In the genomic region with DNA sequence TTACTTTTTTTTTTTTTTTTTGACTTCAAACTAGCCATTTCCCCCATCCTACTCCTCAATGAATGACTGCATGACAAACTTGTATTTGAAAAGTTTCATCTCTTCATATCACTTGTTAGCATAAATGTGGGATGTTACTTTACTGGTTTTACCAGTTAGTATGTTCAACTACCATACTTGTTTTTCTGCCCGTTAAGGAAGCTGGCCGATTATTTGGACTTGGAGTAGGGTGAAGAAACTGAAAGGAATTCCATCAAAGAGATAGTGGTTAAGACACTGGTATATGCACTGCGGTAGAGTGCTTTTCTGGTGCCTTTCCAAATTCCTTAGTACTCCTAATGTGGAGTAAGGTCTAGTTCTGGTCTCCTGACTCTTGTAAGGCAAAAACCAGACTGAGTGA, we compare ENCODE assay signal across 10 mouse cellular contexts. TPM values are rescaled to one million over a fixed set of nuclear protein-coding genes. Genes with fewer than 3 reads are reported as not detected.
DNase-seq lines count a peak whose midpoint lies in the region; ATAC-seq and TF ChIP-seq lines count a peak whose summit lies in the region.
"Had no signal": no experiment of that assay in that cellular context is flagged by ENCODE, and none has a peak within 500 bp of the region (broad histone marks: within the 10 kb centered on the region; RNA-seq: fewer than 3 reads in every experiment).

No protein-coding gene starts in this region.

- peaks cover 10% of the 10 kb centered on the region for H3K4me1 ChIP-seq in forebrain, embryonic 10.5 days
- H3K4me1 ChIP-seq in forebrain, embryonic 13.5 days = peaks cover 8% of the 10 kb centered on the region
- H3K4me1 ChIP-seq in kidney, embryonic 15.5 days = peaks cover 8% of the 10 kb centered on the region; the same call in 1 of the 2 replicates
- no peaks in the 10 kb centered on the region for H3K4me1 ChIP-seq in kidney, adult 2 months (ENCODE audit: control insufficient read depth, insufficient read depth, low read length)
- peaks cover 9% of the 10 kb centered on the region for H3K4me1 ChIP-seq in embryonic facial prominence, embryonic 10.5 days
- H3K4me1 ChIP-seq in midbrain, embryonic 11.5 days (ENCODE audit: control insufficient read depth, insufficient read depth, low read length) = no peaks in the 10 kb centered on the region; the same call in 1 of the 2 replicates
- H3K4me1 ChIP-seq: heart, embryonic 10.5 days had no signal

- H3K9me3 ChIP-seq in forebrain, embryonic 10.5 days = no peaks in the 10 kb centered on the region
- H3K9me3 ChIP-seq in forebrain, embryonic 13.5 days (replicated peaks) = no peaks in the 10 kb centered on the region
- no peaks in the 10 kb centered on the region for H3K9me3 ChIP-seq in kidney, embryonic 15.5 days (replicated peaks)
- no peaks in the 10 kb centered on the region for H3K9me3 ChIP-seq in embryonic facial prominence, embryonic 10.5 days
- H3K9me3 ChIP-seq in midbrain, embryonic 11.5 days (ENCODE audit: control insufficient read depth, low read length) = no peaks in the 10 kb centered on the region
- H3K9me3 ChIP-seq: heart, embryonic 10.5 days; megakaryocyte, embryonic 14.5 days had no signal

- H3K4me2 ChIP-seq in forebrain, embryonic 13.5 days = no peak overlapping the region
- peak overlapping the region; percentile 76 for H3K4me2 ChIP-seq in kidney, embryonic 15.5 days
- H3K4me2 ChIP-seq in midbrain, embryonic 11.5 days = no peak overlapping the region; the same call in 1 of the 2 replicates

- TF ChIP-seq CTCF in kidney, adult 2 months (conservative IDR thresholded peaks at IDR 0.05; ENCODE audit: insufficient read depth, insufficient read length, low read depth, low read length) = no peak

- no peak overlapping the region for H3K9ac ChIP-seq in forebrain, embryonic 13.5 days
- H3K9ac ChIP-seq in kidney, embryonic 15.5 days = no peak overlapping the region
- H3K9ac ChIP-seq in midbrain, embryonic 11.5 days (ENCODE audit: low read length) = no peak overlapping the region

- WGBS in forebrain, embryonic 10.5 days = 95% methylated on average over 3 of the region's 3 CpGs
- 92% methylated on average over 3 of the region's 3 CpGs for WGBS in forebrain, embryonic 13.5 days
- WGBS in kidney, embryonic 15.5 days = 84% methylated on average over 3 of the region's 3 CpGs
- 77% methylated on average over 3 of the region's 3 CpGs for WGBS in kidney, adult 2 months
- 87% methylated on average over 3 of the region's 3 CpGs for WGBS in embryonic facial prominence, embryonic 10.5 days
- WGBS in midbrain, embryonic 11.5 days = 89% methylated on average over 3 of the region's 3 CpGs

- ATAC-seq in forebrain, embryonic 13.5 days = no peak
- no peak for ATAC-seq in kidney, embryonic 15.5 days (replicated peaks; ENCODE audit: low FRiP score)
- ATAC-seq in midbrain, embryonic 11.5 days (ENCODE audit: low FRiP score) = no peak

- H3K27me3 ChIP-seq in forebrain, embryonic 10.5 days (ENCODE audit: poor library complexity, severe bottlenecking) = no peaks in the 10 kb centered on the region
- no peaks in the 10 kb centered on the region for H3K27me3 ChIP-seq in forebrain, embryonic 13.5 days
- no peaks in the 10 kb centered on the region for H3K27me3 ChIP-seq in kidney, embryonic 15.5 days
- H3K27me3 ChIP-seq in kidney, adult 2 months (replicated peaks; ENCODE audit: control insufficient read depth, insufficient read depth, low read length) = no peaks in the 10 kb centered on the region
- no peaks in the 10 kb centered on the region for H3K27me3 ChIP-seq in embryonic facial prominence, embryonic 10.5 days (replicated peaks; ENCODE audit: low read depth, poor library complexity, severe bottlenecking)
- H3K27me3 ChIP-seq in midbrain, embryonic 11.5 days (ENCODE audit: control insufficient read depth, insufficient read depth, low read length) = no peaks in the 10 kb centered on the region

- H3K27ac ChIP-seq in forebrain, embryonic 10.5 days = no peak overlapping the region
- no peak overlapping the region for H3K27ac ChIP-seq in forebrain, embryonic 13.5 days
- no peak overlapping the region for H3K27ac ChIP-seq in kidney, embryonic 15.5 days
- no peak overlapping the region for H3K27ac ChIP-seq in kidney, adult 2 months (ENCODE audit: insufficient read depth, low read depth, low read length)
- no peak overlapping the region for H3K27ac ChIP-seq in embryonic facial prominence, embryonic 10.5 days (replicated peaks)
- no peak overlapping the region; the same call in 1 of the 2 replicates for H3K27ac ChIP-seq in midbrain, embryonic 11.5 days (ENCODE audit: low read depth, low read length)

- H3K36me3 ChIP-seq in forebrain, embryonic 10.5 days (replicated peaks) = no peaks in the 10 kb centered on the region
- no peaks in the 10 kb centered on the region for H3K36me3 ChIP-seq in forebrain, embryonic 13.5 days (ENCODE audit: poor library complexity, severe bottlenecking)
- H3K36me3 ChIP-seq in kidney, embryonic 15.5 days = no peaks in the 10 kb centered on the region
- no peaks in the 10 kb centered on the region for H3K36me3 ChIP-seq in kidney, adult 2 months (ENCODE audit: control insufficient read depth, insufficient read depth, low read length)
- no peaks in the 10 kb centered on the region for H3K36me3 ChIP-seq in embryonic facial prominence, embryonic 10.5 days (replicated peaks)
- H3K36me3 ChIP-seq in midbrain, embryonic 11.5 days (ENCODE audit: control insufficient read depth, insufficient read depth, low read length) = no peaks in the 10 kb centered on the region
- H3K36me3 ChIP-seq: heart, embryonic 10.5 days had no signal

- no peak for DNase-seq in forebrain, embryonic 10.5 days (ENCODE audit: extremely low spot score, low spot score)
- no peak for DNase-seq in kidney, adult 2 months
- DNase-seq in embryonic facial prominence, embryonic 10.5 days (ENCODE audit: low spot score) = no peak
- peak; percentile 86 for DNase-seq in midbrain, embryonic 11.5 days (ENCODE audit: low spot score, missing footprints)
- DNase-seq in layer of hippocampus, adult 9-11 months = no peak
- no peak for DNase-seq in retina, embryonic 14.5 days (ENCODE audit: low spot score)

- peak overlapping the region; percentile 82; the same call in 1 of the 2 replicates for H3K4me3 ChIP-seq in forebrain, embryonic 10.5 days
- no peak overlapping the region for H3K4me3 ChIP-seq in forebrain, embryonic 13.5 days
- no peak overlapping the region for H3K4me3 ChIP-seq in kidney, embryonic 15.5 days (replicated peaks)
- H3K4me3 ChIP-seq in kidney, adult 2 months (ENCODE audit: insufficient read depth, low read depth, low read length) = no peak overlapping the region
- peak overlapping the region; percentile 82; the same call in 1 of the 2 replicates for H3K4me3 ChIP-seq in embryonic facial prominence, embryonic 10.5 days
- no peak overlapping the region for H3K4me3 ChIP-seq in midbrain, embryonic 11.5 days (ENCODE audit: low read depth, low read length)

- TF ChIP-seq POLR2A in kidney, adult 2 months (IDR thresholded peaks at IDR 0.05; ENCODE audit: low read depth, low read length) = no peak

RNA-seq across cellular contexts. Expression of a gene that starts 0.8 kb away (rescaled TPM):
- 57.6 and 58.6 TPM in 2 replicates for polyA plus RNA-seq in forebrain, embryonic 10.5 days (2016; fragmentation: Nextera tagmentation; extraction: Ambion mirVana)
- polyA plus RNA-seq in forebrain, embryonic 13.5 days (2015; fragmentation: Nextera tagmentation; extraction: Ambion mirVana) = 53.5 and 53.8 TPM in 2 replicates
- 37.9 and 39.0 TPM in 2 replicates for polyA plus RNA-seq in kidney, embryonic 15.5 days (2015; fragmentation: Nextera tagmentation; extraction: Ambion mirVana)
- polyA plus RNA-seq in kidney, adult 2 months (2012; rRNA removed) = 6.8 and 8.1 TPM in 2 replicates
- 41.6 and 43.4 TPM in 2 replicates for polyA plus RNA-seq in embryonic facial prominence, embryonic 10.5 days (2016; fragmentation: Nextera tagmentation; extraction: Ambion mirVana)
- polyA plus RNA-seq in midbrain, embryonic 11.5 days (2014; fragmentation: Nextera tagmentation; extraction: Ambion mirVana) = 56.7 and 62.0 TPM in 2 replicates

RNA-seq across cellular contexts. Expression of a gene that starts 39.2 kb away (rescaled TPM):
- polyA plus RNA-seq in forebrain, embryonic 10.5 days (2016; fragmentation: Nextera tagmentation; extraction: Ambion mirVana) = 5.0 and 5.1 TPM in 2 replicates
- polyA plus RNA-seq in forebrain, embryonic 13.5 days (2015; fragmentation: Nextera tagmentation; extraction: Ambion mirVana) = 2.3 and 2.6 TPM in 2 replicates
- 7.2 and 8.4 TPM in 2 replicates for polyA plus RNA-seq in kidney, embryonic 15.5 days (2015; fragmentation: Nextera tagmentation; extraction: Ambion mirVana)
- polyA plus RNA-seq in kidney, adult 2 months (2012; rRNA removed) = 4.1 and 4.7 TPM in 2 replicates
- polyA plus RNA-seq in embryonic facial prominence, embryonic 10.5 days (2016; fragmentation: Nextera tagmentation; extraction: Ambion mirVana) = 6.9 and 7.1 TPM in 2 replicates
- 6.2 and 6.5 TPM in 2 replicates for polyA plus RNA-seq in midbrain, embryonic 11.5 days (2014; fragmentation: Nextera tagmentation; extraction: Ambion mirVana)

Comparison
In these comparisons a context has a peak if more than half of its experiments do, and no peak if none do; other contexts are left out.
1. H3K4me3 ChIP-seq: peak in forebrain, embryonic 10.5 days (single experiment) and embryonic facial prominence, embryonic 10.5 days (single experiment); none in forebrain, embryonic 13.5 days (single experiment), kidney, embryonic 15.5 days (single experiment), kidney, adult 2 months (single experiment) and midbrain, embryonic 11.5 days (single experiment).